Mouse (Mus musculus): ENCODE measurements around the gene Gm4187. TPM values are rescaled to one million over a fixed set of nuclear protein-coding genes. Genes with fewer than 3 reads are reported as not detected.

Gm4187 gene
- not detected for polyA plus RNA-seq (2014; fragmentation: Illumina TruSeq; extraction: RNeasy Lipid Tissue Mini Kit (QIAGEN cat#74804); ENCODE audit: low read depth, low replicate concordance)

DNA sequence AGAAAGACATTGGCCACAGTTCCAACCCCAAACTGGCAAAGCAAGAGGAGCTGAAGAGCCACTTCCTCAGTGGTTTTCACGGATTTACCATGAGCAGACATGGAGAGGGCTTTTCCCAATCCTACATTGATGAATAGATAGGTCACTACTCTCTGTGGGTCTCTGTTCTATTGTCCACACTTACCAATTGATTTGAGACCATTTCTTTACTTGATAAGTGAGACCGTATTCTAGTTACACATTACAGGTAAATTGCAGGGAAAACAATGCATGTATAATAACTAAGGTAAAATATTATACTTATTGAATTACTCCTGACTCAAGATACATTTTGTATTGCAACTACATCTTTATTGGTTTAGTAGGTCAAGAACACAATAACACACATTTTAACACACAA lies at the start of gene Gm4187:
Gene Gm4187 (minus strand): TSS at position 101 of the 400 bp plus-strand sequence.

GRCm38 (mm10) chr7:22370939-22371338 lies 41.4 kb upstream of the Gm4187 start, which contains the start of gene Gm8660:
TSS of gene Gm8660 (minus strand) at chr7:22371039.

Other genes starting within 250 kb of the Gm4187 start
- gene Gm16451, start 211.5 kb downstream of the Gm4187 start, polyA plus RNA-seq (2014; fragmentation: Illumina TruSeq; extraction: RNeasy Lipid Tissue Mini Kit (QIAGEN cat#74804); ENCODE audit: low read depth, low replicate concordance), result not detected
- gene Gm10666, start 195.0 kb downstream of the Gm4187 start, polyA plus RNA-seq (2014; fragmentation: Illumina TruSeq; extraction: RNeasy Lipid Tissue Mini Kit (QIAGEN cat#74804); ENCODE audit: low read depth, low replicate concordance), result not detected
- not detected for gene Vmn1r142, start 165.7 kb downstream of the Gm4187 start, polyA plus RNA-seq (2014; fragmentation: Illumina TruSeq; extraction: RNeasy Lipid Tissue Mini Kit (QIAGEN cat#74804); ENCODE audit: low read depth, low replicate concordance)
- not detected for gene Vmn1r143, start 140.3 kb downstream of the Gm4187 start, polyA plus RNA-seq (2014; fragmentation: Illumina TruSeq; extraction: RNeasy Lipid Tissue Mini Kit (QIAGEN cat#74804); ENCODE audit: low read depth, low replicate concordance)
- not detected for gene Gm8653, start 128.5 kb downstream of the Gm4187 start, polyA plus RNA-seq (2014; fragmentation: Illumina TruSeq; extraction: RNeasy Lipid Tissue Mini Kit (QIAGEN cat#74804); ENCODE audit: low read depth, low replicate concordance)
- not detected for gene Gm8453, start 100.2 kb downstream of the Gm4187 start, polyA plus RNA-seq (2014; fragmentation: Illumina TruSeq; extraction: RNeasy Lipid Tissue Mini Kit (QIAGEN cat#74804); ENCODE audit: low read depth, low replicate concordance)
- not detected for gene Gm8660, start 41.3 kb upstream of the Gm4187 start, polyA plus RNA-seq (2014; fragmentation: Illumina TruSeq; extraction: RNeasy Lipid Tissue Mini Kit (QIAGEN cat#74804); ENCODE audit: low read depth, low replicate concordance)
- not detected for gene Vmn1r148, start 83.9 kb upstream of the Gm4187 start, polyA plus RNA-seq (2014; fragmentation: Illumina TruSeq; extraction: RNeasy Lipid Tissue Mini Kit (QIAGEN cat#74804); ENCODE audit: low read depth, low replicate concordance)
- not detected for gene Vmn1r149, start 108.5 kb upstream of the Gm4187 start, polyA plus RNA-seq (2014; fragmentation: Illumina TruSeq; extraction: RNeasy Lipid Tissue Mini Kit (QIAGEN cat#74804); ENCODE audit: low read depth, low replicate concordance)
- gene Gm10665, start 134.4 kb upstream of the Gm4187 start, polyA plus RNA-seq (2014; fragmentation: Illumina TruSeq; extraction: RNeasy Lipid Tissue Mini Kit (QIAGEN cat#74804); ENCODE audit: low read depth, low replicate concordance), result not detected
- not detected for gene Vmn1r151, start 170.0 kb upstream of the Gm4187 start, polyA plus RNA-seq (2014; fragmentation: Illumina TruSeq; extraction: RNeasy Lipid Tissue Mini Kit (QIAGEN cat#74804); ENCODE audit: low read depth, low replicate concordance)
- gene Vmn1r152, start 193.2 kb upstream of the Gm4187 start, polyA plus RNA-seq (2014; fragmentation: Illumina TruSeq; extraction: RNeasy Lipid Tissue Mini Kit (QIAGEN cat#74804); ENCODE audit: low read depth, low replicate concordance), result not detected
- gene Gm8677, start 205.2 kb upstream of the Gm4187 start, polyA plus RNA-seq (2014; fragmentation: Illumina TruSeq; extraction: RNeasy Lipid Tissue Mini Kit (QIAGEN cat#74804); ENCODE audit: low read depth, low replicate concordance), result not detected
- gene Gm4201, start 235.6 kb upstream of the Gm4187 start, polyA plus RNA-seq (2014; fragmentation: Illumina TruSeq; extraction: RNeasy Lipid Tissue Mini Kit (QIAGEN cat#74804); ENCODE audit: low read depth, low replicate concordance), result not detected